Mouse (Mus musculus) hindbrain, embryonic 13.5 days (tissue): Measurements from ENCODE around the gene Sec14l3. TPM values are rescaled to one million over a fixed set of nuclear protein-coding genes. Genes with fewer than 3 reads are reported as not detected.
"Not testable (repeated sequence)": the region's sequence is repeated elsewhere in the genome, so short reads cannot be mapped to it uniquely, and the experiment has no call there.

Experiments
- ATAC-seq: fragments of 200-750 bp; cut with Nextera tagmentation; 2 replicates; pipeline ENCODE4 v1.8.0; 2017; ENCODE audit warnings: moderate TSS enrichment; ENCODE audit not compliant: low FRiP score
- H3K27ac ChIP-seq: fragments of 300-500 bp; sonication (generic); 2 replicates; pipeline ENCODE4 v1.5.1; 2015; ENCODE audit warnings: inconsistent platforms, mild to moderate bottlenecking, moderate library complexity
- H3K27me3 ChIP-seq: fragments of 300-500 bp; sonication (generic); 2 replicates; pipeline ENCODE4 v1.6.1; 2015; ENCODE audit warnings: mild to moderate bottlenecking, inconsistent platforms
- H3K36me3 ChIP-seq: fragments of 300-500 bp; sonication (generic); 2 replicates; pipeline ENCODE4 v1.6.1; 2015; ENCODE audit warnings: mild to moderate bottlenecking, inconsistent platforms
- H3K4me1 ChIP-seq: fragments of 300-500 bp; sonication (generic); replicated peaks from 2 replicates; pipeline ENCODE4 v1.6.1; 2015; ENCODE audit warnings: inconsistent platforms
- H3K4me2 ChIP-seq: fragments of 300-500 bp; sonication (generic); 2 replicates; pipeline ENCODE4 v1.6.1; 2015; ENCODE audit warnings: inconsistent platforms, mild to moderate bottlenecking, moderate library complexity
- H3K4me3 ChIP-seq: fragments of 300-500 bp; sonication (generic); 2 replicates; pipeline ENCODE4 v1.5.1; 2015; ENCODE audit warnings: mild to moderate bottlenecking, inconsistent platforms
- H3K9ac ChIP-seq: fragments of 300-500 bp; sonication (generic); 2 replicates; pipeline ENCODE4 v1.6.1; 2015; ENCODE audit warnings: mild to moderate bottlenecking, inconsistent platforms
- H3K9me3 ChIP-seq: fragments of 300-500 bp; sonication (generic); 2 replicates; pipeline ENCODE4 v1.6.1; 2016; ENCODE audit warnings: inconsistent platforms
- whole genome bisulfite sequencing: fragments of 180-500 bp; shearing (Covaris S2); methylation state at CpG from one replicate; pipeline ENCODE4 v1.1.7; 2015; 5-methylcytosine and 5-hydroxymethylcytosine counted together
- polyA plus RNA-seq: library from polyadenylated mRNA; unstranded; fragments of >200 nt; fragmentation: Nextera tagmentation; extraction: Ambion mirVana; gene quantifications from 2 replicates; pipeline ENCODE4 v1.2.1, GENCODE M21; 2015

The Sec14l3 gene
- polyA plus RNA-seq, 1 experiment from 2014 or later, result 0.08 TPM

DNA sequence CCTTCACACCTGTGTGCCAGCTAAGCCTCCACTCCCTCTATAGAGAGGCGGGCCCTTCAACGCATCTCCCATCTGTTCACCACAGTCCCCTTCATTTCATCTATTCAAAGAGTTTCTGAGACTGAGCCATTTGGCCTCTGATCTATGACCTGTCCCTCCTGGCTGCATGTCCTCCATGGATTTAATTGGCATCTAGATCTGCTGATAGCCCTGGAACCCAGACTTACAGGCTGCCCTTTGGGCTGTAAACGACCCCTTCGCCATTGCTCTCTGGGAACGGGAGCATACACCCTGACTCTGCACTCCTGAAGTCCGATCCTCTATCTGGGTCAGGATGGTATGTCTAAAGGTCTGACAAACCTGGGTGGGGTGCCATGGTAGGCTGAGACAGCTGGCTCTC lies 48.2 kb downstream of the Sec14l3 start:
- no peak overlapping the region for H3K4me2 ChIP-seq
- WGBS, result 87% methylated on average over 6 of the region's 6 CpGs
- H3K4me3 ChIP-seq, result no peak overlapping the region
- H3K36me3 ChIP-seq, result peaks cover 24% of the 10 kb centered on the region
- peaks cover 18% of the 10 kb centered on the region for H3K4me1 ChIP-seq
- no peak for ATAC-seq
- no peak overlapping the region for H3K9ac ChIP-seq
- H3K9me3 ChIP-seq, result no peaks in the 10 kb centered on the region
- peaks cover 8% of the 10 kb centered on the region; the same call in 1 of the 2 replicates for H3K27me3 ChIP-seq
- no peak overlapping the region for H3K27ac ChIP-seq

- peaks cover 8% of the 10 kb centered on the region; the same call in 1 of the 2 replicates for H3K27me3 ChIP-seq
- H3K4me1 ChIP-seq, result peaks cover 23% of the 10 kb centered on the region
- no peak overlapping the region for H3K9ac ChIP-seq
- no peak overlapping the region for H3K27ac ChIP-seq
- no peak overlapping the region for H3K4me2 ChIP-seq
- peaks cover 21% of the 10 kb centered on the region for H3K36me3 ChIP-seq
- H3K4me3 ChIP-seq, result no peak overlapping the region
- H3K9me3 ChIP-seq, result no peaks in the 10 kb centered on the region
- no peak for ATAC-seq
- 83% methylated on average over 4 of the region's 4 CpGs for WGBS
These were observed 48.9 kb downstream of the Sec14l3 start for GRCm38 (mm10) chr11:4113496-4113895.

DNA sequence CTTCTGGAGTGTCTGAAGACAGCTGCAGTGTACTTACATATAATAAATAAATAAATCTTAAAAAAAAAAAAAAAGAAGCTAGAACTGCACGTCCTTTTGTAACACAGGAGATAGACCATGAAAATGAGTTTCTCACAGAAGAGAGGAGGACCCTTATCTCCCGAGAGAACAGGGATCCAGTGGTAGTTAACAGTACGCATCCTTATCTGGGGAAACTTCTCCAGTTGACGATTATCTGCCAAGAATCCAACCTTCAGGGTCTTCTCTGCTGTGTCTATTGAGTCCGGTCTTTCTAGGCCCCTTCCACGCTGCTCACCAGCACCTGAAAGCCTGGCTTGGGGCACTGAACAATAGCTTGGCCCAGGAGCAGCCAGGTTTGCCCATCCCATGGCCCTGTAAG lies 49.3 kb downstream of the Sec14l3 start:
- H3K27ac ChIP-seq, result no peak overlapping the region
- peaks cover 16% of the 10 kb centered on the region for H3K36me3 ChIP-seq
- H3K4me2 ChIP-seq, result no peak overlapping the region
- no peak overlapping the region for H3K9ac ChIP-seq
- H3K4me1 ChIP-seq, result peaks cover 28% of the 10 kb centered on the region
- ATAC-seq, result no peak
- H3K4me3 ChIP-seq, result no peak overlapping the region
- WGBS, result 82% methylated on average over 6 of the region's 6 CpGs
- H3K27me3 ChIP-seq, result peaks cover 9% of the 10 kb centered on the region; the same call in 1 of the 2 replicates
- no peaks in the 10 kb centered on the region for H3K9me3 ChIP-seq

DNA sequence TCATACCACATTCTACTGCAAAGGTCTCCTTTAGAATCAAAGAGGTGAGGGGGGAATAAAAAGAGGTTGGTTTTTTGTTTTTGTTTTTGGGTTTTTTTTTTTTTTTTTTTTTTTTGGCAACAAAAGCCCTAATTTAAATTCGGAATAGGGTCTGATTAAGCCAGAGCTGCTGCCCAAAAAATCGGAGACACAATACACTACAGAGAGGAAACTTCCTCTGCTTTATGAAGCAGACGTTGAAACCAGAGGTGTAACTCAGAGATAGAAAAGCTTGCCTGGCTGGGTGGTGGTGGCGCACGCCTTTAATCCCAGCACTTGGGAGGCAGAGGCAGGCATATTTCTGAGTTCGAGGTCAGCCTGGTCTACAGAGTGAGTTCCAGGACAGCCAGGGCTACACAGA lies 49.9 kb downstream of the Sec14l3 start:
- not testable (repeated sequence) for H3K4me2 ChIP-seq, H3K4me3 ChIP-seq, H3K27ac ChIP-seq, ATAC-seq, H3K9me3 ChIP-seq, H3K9ac ChIP-seq
- Histone ChIP-seq H3K4me1 (peaks cover 31% of the 10 kb centered on the region), H3K36me3 (peaks cover 12% of the 10 kb centered on the region; the same call in 1 of the 2 replicates), H3K27me3 (peaks cover 15% of the 10 kb centered on the region)
- 78% methylated on average over 6 of the region's 6 CpGs for WGBS

DNA sequence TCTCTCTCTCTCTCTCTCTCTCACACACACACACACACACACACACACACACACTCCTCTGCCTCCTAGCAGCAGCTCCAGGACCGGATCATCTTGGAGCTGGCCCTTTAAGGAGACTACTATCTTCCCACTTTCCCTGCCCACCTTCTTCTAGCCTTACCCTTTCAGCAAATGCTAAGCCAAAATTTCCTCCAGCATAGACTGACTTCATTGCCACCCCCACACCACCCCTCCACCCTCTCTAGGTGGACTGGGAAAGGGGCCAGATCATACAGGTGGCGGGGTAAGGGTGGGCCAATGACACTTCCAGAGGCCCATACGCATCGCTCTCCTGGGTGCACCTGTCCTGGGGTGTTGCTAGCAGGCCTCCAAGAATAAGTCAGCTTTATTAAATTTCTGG lies 50.8 kb downstream of the Sec14l3 start:
- no peak overlapping the region for H3K9ac ChIP-seq
- no peak overlapping the region for H3K4me3 ChIP-seq
- WGBS, result 92% methylated on average over 4 of the region's 4 CpGs
- H3K27me3 ChIP-seq, result peaks cover 24% of the 10 kb centered on the region
- H3K36me3 ChIP-seq, result peaks cover 6% of the 10 kb centered on the region; the same call in 1 of the 2 replicates
- peaks cover 31% of the 10 kb centered on the region for H3K4me1 ChIP-seq
- H3K9me3 ChIP-seq, result no peaks in the 10 kb centered on the region
- no peak overlapping the region for H3K27ac ChIP-seq
- no peak overlapping the region for H3K4me2 ChIP-seq
- no peak for ATAC-seq

- Histone ChIP-seq H3K27ac (no peak overlapping the region), H3K4me3 (no peak overlapping the region), H3K9me3 (no peaks in the 10 kb centered on the region), H3K4me2 (0 out of 2 replicates have a peak overlapping the region, but pooled peaks have one; percentile 70), H3K27me3 (peaks cover 31% of the 10 kb centered on the region), H3K9ac (peak overlapping the region; percentile 19; the same call in 1 of the 2 replicates), H3K36me3 (no peaks in the 10 kb centered on the region), H3K4me1 (peaks cover 31% of the 10 kb centered on the region)
- WGBS, result 62% methylated on average over 11 of the region's 11 CpGs
- no peak for ATAC-seq
These were observed 52.0 kb downstream of the Sec14l3 start for GRCm38 (mm10) chr11:4116458-4117141.

- Histone ChIP-seq H3K4me1 (peaks cover 31% of the 10 kb centered on the region), H3K27ac (no peak overlapping the region), H3K27me3 (peaks cover 31% of the 10 kb centered on the region), H3K36me3 (no peaks in the 10 kb centered on the region), H3K4me2 (peak overlapping the region; percentile 70), H3K9ac (peak overlapping the region; percentile 80), H3K4me3 (peak overlapping the region; percentile 54), H3K9me3 (no peaks in the 10 kb centered on the region)
- 21% methylated on average over 3 of the region's 3 CpGs for WGBS
- ATAC-seq, result peak; percentile 2; the same call in 1 of the 2 replicates
These were observed 52.9 kb downstream of the Sec14l3 start for GRCm38 (mm10) chr11:4117372-4118071.

DNA sequence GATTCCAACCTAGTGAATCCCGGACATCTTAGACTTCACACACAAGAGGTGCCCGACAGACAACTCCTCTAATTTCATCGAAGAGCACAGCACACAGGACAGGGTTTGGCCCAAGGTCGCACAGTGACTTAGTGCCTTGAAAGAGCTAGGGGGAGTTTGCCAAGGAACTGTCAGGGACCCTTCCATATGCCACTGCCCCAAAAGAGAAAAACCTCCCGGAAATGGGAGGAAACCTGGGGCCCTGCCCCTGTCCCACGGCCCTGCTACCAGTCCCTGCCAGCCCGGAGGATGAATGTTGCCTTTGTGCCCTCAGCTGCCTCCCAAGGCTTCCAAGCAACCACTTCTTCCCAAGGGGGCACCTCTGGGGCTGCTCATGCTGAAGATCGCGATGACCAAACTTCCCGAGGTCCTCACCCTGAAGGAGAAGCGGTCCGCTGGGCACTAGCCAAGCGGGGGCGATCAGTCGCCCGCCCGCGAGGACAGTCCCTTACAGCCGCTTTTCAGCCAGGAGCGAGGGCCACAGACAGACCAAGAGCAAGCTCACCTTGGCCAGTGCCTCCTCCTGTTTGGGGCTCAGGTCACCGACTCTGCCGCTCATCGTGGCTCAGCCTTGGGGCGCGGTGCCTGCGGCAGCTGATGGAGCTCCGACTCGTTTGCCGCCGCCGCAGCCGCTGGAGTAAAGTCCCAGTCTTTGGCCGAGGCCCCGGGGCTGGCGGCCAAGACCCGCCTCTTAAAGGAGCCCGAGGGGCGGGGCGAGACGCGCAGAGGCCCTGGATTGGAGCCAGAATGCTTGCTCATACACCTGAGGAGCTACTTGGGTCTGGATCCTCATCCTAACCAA lies 53.7 kb downstream of the Sec14l3 start:
- Histone ChIP-seq H3K36me3 (no peaks in the 10 kb centered on the region), H3K27ac (peak overlapping the region; percentile 42), H3K4me1 (peaks cover 31% of the 10 kb centered on the region), H3K27me3 (peaks cover 31% of the 10 kb centered on the region), H3K9me3 (no peaks in the 10 kb centered on the region), H3K9ac (peak overlapping the region; percentile 80), H3K4me2 (peak overlapping the region; percentile 70), H3K4me3 (peak overlapping the region; percentile 54)
- ATAC-seq, result peak; percentile 73
- WGBS, result 2% methylated on average over 41 of the region's 41 CpGs

GRCm38 (mm10) chr11:4119635-4120034 lies 55.0 kb downstream of the Sec14l3 start:
- Histone ChIP-seq H3K4me1 (peaks cover 31% of the 10 kb centered on the region), H3K4me2 (no peak overlapping the region), H3K4me3 (no peak overlapping the region), H3K9me3 (no peaks in the 10 kb centered on the region), H3K9ac (no peak overlapping the region), H3K27ac (no peak overlapping the region), H3K27me3 (peaks cover 31% of the 10 kb centered on the region), H3K36me3 (no peaks in the 10 kb centered on the region)
- no peak for ATAC-seq
- WGBS, result 80% methylated on average over 5 of the region's 5 CpGs

DNA sequence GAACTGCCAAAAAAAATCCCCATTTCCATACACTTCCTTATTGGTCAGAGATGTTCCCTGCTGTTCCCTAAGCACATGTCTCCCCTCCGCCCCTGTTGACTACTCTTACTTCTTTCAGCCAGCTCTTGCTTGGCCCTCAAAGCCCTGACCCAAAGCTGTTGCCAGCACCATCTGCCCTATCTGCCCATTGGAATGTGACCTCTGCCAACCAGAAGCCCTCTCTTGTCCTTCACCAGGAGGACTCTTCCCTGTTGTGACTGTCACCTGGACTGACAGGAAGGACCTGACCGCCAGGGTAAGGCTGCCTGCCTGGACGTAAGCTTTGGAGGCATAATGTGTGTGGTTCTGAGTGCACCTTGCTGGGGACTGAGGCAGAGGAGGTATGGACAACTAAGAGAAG lies 57.0 kb downstream of the Sec14l3 start:
- ATAC-seq, result no peak
- 83% methylated on average over 3 of the region's 3 CpGs for WGBS
- H3K4me2 ChIP-seq, result no peak overlapping the region
- no peaks in the 10 kb centered on the region for H3K36me3 ChIP-seq
- H3K9me3 ChIP-seq, result peaks cover 7% of the 10 kb centered on the region; the same call in 1 of the 2 replicates
- no peak overlapping the region for H3K27ac ChIP-seq
- peaks cover 24% of the 10 kb centered on the region for H3K4me1 ChIP-seq
- H3K9ac ChIP-seq, result no peak overlapping the region
- H3K4me3 ChIP-seq, result no peak overlapping the region
- peaks cover 26% of the 10 kb centered on the region for H3K27me3 ChIP-seq

- H3K9ac ChIP-seq, result no peak overlapping the region
- WGBS, result 70% methylated on average over 5 of the region's 5 CpGs
- peaks cover 12% of the 10 kb centered on the region; the same call in 1 of the 2 replicates for H3K9me3 ChIP-seq
- no peaks in the 10 kb centered on the region for H3K36me3 ChIP-seq
- peaks cover 22% of the 10 kb centered on the region for H3K27me3 ChIP-seq
- no peak for ATAC-seq
- H3K4me2 ChIP-seq, result no peak overlapping the region
- H3K27ac ChIP-seq, result no peak overlapping the region
- H3K4me1 ChIP-seq, result peaks cover 20% of the 10 kb centered on the region
- H3K4me3 ChIP-seq, result no peak overlapping the region
These were observed 57.6 kb downstream of the Sec14l3 start for GRCm38 (mm10) chr11:4122226-4122625.
